Mouse (Mus musculus) limb, embryonic 14.5 days (tissue): ENCODE results near the gene Krtcap3. TPM values are rescaled to one million over a fixed set of nuclear protein-coding genes. Genes with fewer than 3 reads are reported as not detected.

Experiments
- ATAC-seq: fragments of 200-750 bp; cut with Nextera tagmentation; 2 replicates; pipeline ENCODE4 v1.8.0; 2017; ENCODE audit warnings: low read depth, moderate number of reproducible peaks, moderate TSS enrichment; ENCODE audit not compliant: low FRiP score
- DNase-seq: peaks from one replicate; pipeline ENCODE4 v3.0.0-alpha.2; 2015; ENCODE audit warnings: low spot score
- H3K27ac ChIP-seq: fragments of 300-500 bp; sonication (generic); replicated peaks from 2 replicates; pipeline ENCODE4 v1.5.1; 2014; ENCODE audit warnings: low read depth, mild to moderate bottlenecking, low read length, moderate library complexity, mixed read lengths
- H3K27me3 ChIP-seq: fragments of 300-500 bp; sonication (generic); 2 replicates; pipeline ENCODE4 v1.6.1; 2014; ENCODE audit warnings: low read length, mixed read lengths; ENCODE audit not compliant: control insufficient read depth, insufficient read depth
- H3K36me3 ChIP-seq: fragments of 300-500 bp; sonication (generic); 2 replicates; pipeline ENCODE4 v1.6.1; 2014; ENCODE audit warnings: mild to moderate bottlenecking, low read length, moderate library complexity, mixed read lengths; ENCODE audit not compliant: control insufficient read depth, insufficient read depth
- H3K4me1 ChIP-seq: fragments of 300-500 bp; sonication (generic); 2 replicates; pipeline ENCODE4 v1.6.1; 2014; ENCODE audit warnings: antibody characterized with exemption, low read length, mixed read lengths; ENCODE audit not compliant: control insufficient read depth, insufficient read depth
- H3K4me2 ChIP-seq: fragments of 300-500 bp; sonication (generic); replicated peaks from 2 replicates; pipeline ENCODE4 v1.6.1; 2014; ENCODE audit warnings: low read depth, mild to moderate bottlenecking, low read length, moderate library complexity; ENCODE audit not compliant: severe bottlenecking
- H3K4me3 ChIP-seq: fragments of 300-500 bp; sonication (generic); replicated peaks from 2 replicates; pipeline ENCODE4 v1.5.1; 2014; ENCODE audit warnings: low read length
- H3K9ac ChIP-seq: fragments of 300-500 bp; sonication (generic); 2 replicates; pipeline ENCODE4 v1.6.1; 2014; ENCODE audit warnings: mild to moderate bottlenecking, low read depth, low read length, moderate library complexity; ENCODE audit not compliant: severe bottlenecking
- H3K9me3 ChIP-seq: fragments of 300-500 bp; sonication (generic); 2 replicates; pipeline ENCODE4 v1.6.1; 2016; ENCODE audit warnings: low read length; ENCODE audit not compliant: control insufficient read depth
- POLR2A ChIP-seq: fragments of 200-500 bp; IDR thresholded peaks from 2 replicates; pipeline ENCODE4 v1.8.0; 2012; ENCODE audit warnings: inconsistent platforms, mild to moderate bottlenecking, moderate library complexity, borderline replicate concordance; ENCODE audit not compliant: insufficient read depth, insufficient read length; ENCODE audit errors: extremely low read depth
- WGBS: fragments of 180-500 bp; shearing (Covaris S2); extraction: QIAGEN DNeasy Blood & Tissue Kit; methylation state at CpG from one replicate; pipeline ENCODE4 v1.1.7; 2014; 5-methylcytosine and 5-hydroxymethylcytosine counted together
- polyA plus RNA-seq, 2 experiments: library from polyadenylated mRNA; depleted of rRNA in 1 of 2; stranded (reverse) in 1 of 2; unstranded in 1 of 2; fragments of >200 nt; fragmentation: Nextera tagmentation in 1 of 2; extraction: Ambion mirVana in 1 of 2; gene quantifications; 2 replicates each; pipeline versions ENCODE4 v1.2.1 to v1.2.3; 2012 to 2014

The Krtcap3 gene
- polyA plus RNA-seq, 2 experiments: 10.2 to 25.2 TPM

DNA sequence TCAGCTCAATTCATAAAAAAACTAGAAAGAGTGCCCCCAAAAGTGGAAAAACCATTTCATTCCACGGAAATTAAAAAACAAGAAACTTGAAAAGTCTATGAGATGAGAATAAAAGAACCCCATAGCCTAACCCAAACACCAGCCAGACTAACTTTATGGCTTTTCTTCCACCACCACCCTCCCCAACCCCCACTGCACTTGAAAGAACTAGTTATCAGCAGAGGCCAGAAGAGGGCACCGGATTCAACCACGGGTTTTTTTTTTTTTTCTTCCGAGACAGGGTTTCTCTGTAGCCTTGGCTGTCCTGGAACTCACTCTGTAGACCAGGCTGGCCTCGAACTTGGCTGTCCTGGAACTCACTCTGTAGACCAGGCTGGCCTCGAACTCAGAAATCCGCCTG lies 33.2 kb upstream of the Krtcap3 start:
- H3K27ac ChIP-seq: no peak overlapping the region
- H3K4me2 ChIP-seq: no peak overlapping the region
- H3K4me1 ChIP-seq: peaks cover 8% of the 10 kb centered on the region; the same call in 1 of the 2 replicates
- WGBS: 67% methylated on average over 7 of the region's 7 CpGs
- no peak for TF ChIP-seq POLR2A
- H3K9me3 ChIP-seq: no peaks in the 10 kb centered on the region
- no peak overlapping the region for H3K9ac ChIP-seq
- H3K27me3 ChIP-seq: no peaks in the 10 kb centered on the region
- DNase-seq: no peak
- ATAC-seq: no peak
- H3K36me3 ChIP-seq: 0 out of 2 replicates have a peak, but pooled peaks cover 2% of the 10 kb centered on the region
- no peak overlapping the region for H3K4me3 ChIP-seq

DNA sequence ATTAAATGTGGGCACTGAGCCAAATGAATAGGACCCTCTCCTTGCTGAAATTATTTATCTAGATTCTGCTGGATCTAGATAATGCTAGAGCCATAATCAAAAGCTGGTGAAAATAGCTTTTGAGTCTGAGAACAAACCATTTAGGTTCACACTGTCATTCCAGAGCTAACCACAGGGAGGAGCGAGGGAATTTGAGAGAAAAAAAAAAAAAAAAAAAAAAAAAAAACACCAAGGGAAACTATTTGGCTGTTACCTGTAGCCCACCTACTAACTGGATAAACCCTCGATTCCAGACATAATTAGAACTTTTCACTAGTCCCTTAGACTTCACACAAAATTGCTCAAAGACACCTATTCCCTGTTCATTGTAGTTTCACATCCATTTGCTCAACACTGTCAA lies 32.4 kb upstream of the Krtcap3 start:
- no peak for TF ChIP-seq POLR2A
- no peak overlapping the region for H3K27ac ChIP-seq
- H3K9me3 ChIP-seq: no peaks in the 10 kb centered on the region
- H3K4me3 ChIP-seq: peak overlapping the region; percentile 96
- no peaks in the 10 kb centered on the region for H3K27me3 ChIP-seq
- H3K36me3 ChIP-seq: 0 out of 2 replicates have a peak, but pooled peaks cover 2% of the 10 kb centered on the region
- H3K4me2 ChIP-seq: peak overlapping the region; percentile 79
- H3K9ac ChIP-seq: no peak overlapping the region
- ATAC-seq (no peak), DNase-seq (peak; percentile 20)
- 2% methylated on average over 2 of the region's 2 CpGs for WGBS
- H3K4me1 ChIP-seq: peaks cover 8% of the 10 kb centered on the region; the same call in 1 of the 2 replicates

DNA sequence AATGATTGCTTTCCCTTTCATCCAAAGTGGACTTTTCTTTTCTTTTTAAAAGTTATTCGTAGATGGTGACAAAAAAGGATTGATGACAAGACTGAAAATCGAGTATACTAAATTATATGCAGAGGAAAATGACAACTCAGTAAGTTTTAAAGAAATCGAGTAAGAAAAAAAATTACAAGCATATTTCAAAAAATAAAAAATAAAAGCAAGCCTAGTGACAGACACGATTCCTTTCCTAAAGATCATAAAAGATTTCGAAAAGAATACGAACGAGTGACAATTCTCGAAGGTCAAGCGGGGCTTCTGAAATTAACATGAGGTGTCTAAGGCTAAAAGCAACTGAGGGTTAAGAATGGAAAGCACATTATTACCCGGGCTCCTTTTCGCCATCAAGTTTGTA lies 32.0 kb upstream of the Krtcap3 start:
- peak overlapping the region; percentile 96 for H3K4me3 ChIP-seq
- H3K4me2 ChIP-seq: peak overlapping the region; percentile 79
- H3K9me3 ChIP-seq: no peaks in the 10 kb centered on the region
- peak overlapping the region; percentile 71 for H3K9ac ChIP-seq
- DNase-seq: no peak
- WGBS: 2% methylated on average over 11 of the region's 11 CpGs
- no peaks in the 10 kb centered on the region for H3K27me3 ChIP-seq
- H3K36me3 ChIP-seq: 0 out of 2 replicates have a peak, but pooled peaks cover 2% of the 10 kb centered on the region
- no peak for TF ChIP-seq POLR2A
- H3K27ac ChIP-seq: peak overlapping the region; percentile 89
- no peak for ATAC-seq
- peaks cover 8% of the 10 kb centered on the region; the same call in 1 of the 2 replicates for H3K4me1 ChIP-seq

DNA sequence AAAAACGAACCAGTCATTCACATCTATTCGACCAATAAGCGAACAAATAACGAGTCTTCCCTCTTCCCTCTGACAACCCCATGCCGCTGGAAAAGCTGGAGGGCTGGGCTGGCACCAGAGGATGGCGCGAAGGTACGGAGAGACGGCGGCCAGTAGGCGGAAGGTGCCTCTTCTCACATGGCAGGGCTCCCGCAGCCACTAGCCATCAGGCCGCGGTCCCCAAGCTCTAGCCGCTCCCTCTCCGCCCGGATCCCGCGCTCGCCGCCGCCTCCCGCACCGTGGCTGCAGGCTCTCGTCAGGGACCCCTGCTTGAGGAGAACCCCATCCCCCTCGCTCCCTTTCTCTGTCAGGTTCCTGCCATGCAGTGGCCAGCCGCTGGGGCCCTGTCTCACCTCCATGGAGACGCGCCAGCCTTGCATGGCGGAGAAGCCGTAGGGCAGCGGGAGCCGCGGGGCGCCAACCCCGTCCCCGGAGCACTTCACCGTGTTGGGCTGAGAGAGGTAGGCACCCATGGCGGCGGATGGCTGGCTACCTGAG lies 31.5 kb upstream of the Krtcap3 start:
- H3K4me2 ChIP-seq: peak overlapping the region; percentile 79
- H3K9me3 ChIP-seq: no peaks in the 10 kb centered on the region
- no peaks in the 10 kb centered on the region for H3K27me3 ChIP-seq
- no peak for TF ChIP-seq POLR2A
- peak overlapping the region; percentile 89 for H3K27ac ChIP-seq
- peak; percentile 36 for ATAC-seq
- H3K4me1 ChIP-seq: peaks cover 8% of the 10 kb centered on the region; the same call in 1 of the 2 replicates
- H3K9ac ChIP-seq: peak overlapping the region; percentile 71
- H3K4me3 ChIP-seq: peak overlapping the region; percentile 96
- DNase-seq: peak; percentile 22
- WGBS: under 1% methylated on average over 15 of the region's 40 CpGs
- 0 out of 2 replicates have a peak, but pooled peaks cover 2% of the 10 kb centered on the region for H3K36me3 ChIP-seq

DNA sequence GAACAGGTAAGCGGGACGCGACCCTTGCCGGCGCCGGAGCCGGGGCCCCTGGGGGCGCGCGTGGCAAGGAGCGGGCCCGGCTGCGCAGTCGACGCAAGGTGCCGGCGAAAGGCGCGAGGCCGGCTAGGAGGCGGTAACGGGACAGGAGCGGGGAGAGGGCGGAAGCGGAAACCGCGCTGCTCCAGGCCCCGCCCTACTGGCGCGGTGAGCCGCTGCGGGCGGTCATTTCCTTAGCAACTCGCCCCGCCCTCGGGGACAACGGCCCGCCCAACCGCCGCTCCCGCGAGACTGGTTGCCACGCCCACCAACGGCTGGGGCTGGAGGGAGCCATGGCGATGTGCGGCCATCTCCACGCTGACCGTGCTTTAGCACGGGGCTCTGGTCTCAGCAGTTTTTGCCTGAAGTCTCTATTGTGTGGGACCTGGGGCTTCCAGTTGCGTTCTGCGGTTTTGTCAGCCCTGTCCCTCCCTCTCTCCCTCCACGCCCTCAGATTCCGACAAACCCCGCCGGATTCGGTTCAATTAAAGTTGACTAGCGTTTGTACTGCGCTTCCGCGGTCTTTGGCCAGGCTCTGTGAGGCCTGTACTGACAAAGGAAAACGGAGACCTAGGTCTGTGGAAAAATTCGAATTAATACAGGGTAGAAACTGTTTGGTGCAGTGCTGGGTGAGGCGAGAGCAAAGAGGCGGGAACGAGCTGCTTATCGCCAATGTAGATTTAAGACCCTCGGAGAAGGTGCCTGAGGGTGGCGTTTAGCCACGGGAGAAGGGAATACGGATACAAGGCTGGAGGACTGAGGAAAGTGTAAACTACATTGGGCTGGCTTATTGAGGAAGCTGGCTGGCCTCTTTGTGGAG lies 30.8 kb upstream of the Krtcap3 start, which contains the start of gene Ppm1g:
Ppm1g (minus strand) TSS at position 240 of the 856 bp plus-strand sequence.
- Histone ChIP-seq H3K36me3 (0 out of 2 replicates have a peak, but pooled peaks cover 2% of the 10 kb centered on the region), H3K4me3 (peak within 1 kb of the TSS; percentile 96), H3K27me3 (no peaks in the 10 kb centered on the region), H3K4me2 (peak within 1 kb of the TSS; percentile 79), H3K9ac (peak within 1 kb of the TSS; percentile 71), H3K4me1 (peaks cover 8% of the 10 kb centered on the region; the same call in 1 of the 2 replicates), H3K27ac (peak within 1 kb of the TSS; percentile 89), H3K9me3 (no peaks in the 10 kb centered on the region)
- DNase-seq (peak; percentile 98), ATAC-seq (peak; percentile 95)
- under 1% methylated on average over 66 of the region's 70 CpGs for WGBS
- TF ChIP-seq POLR2A: peak; percentile 98; the same call in 1 of the 2 replicates
